Mouse (Mus musculus): ENCODE measurements at regions not wholly inside any gene's neighbourhood (a gene's known extent, or its start where the extent isn't known, plus 50 kb on each side); places are given as distances from the start of the nearest gene placed in this dataset.
"Not testable (repeated sequence)": the region's sequence is repeated elsewhere in the genome, so short reads cannot be mapped to it uniquely, and the experiment has no call there.

- not testable (repeated sequence) for H3K36me3 ChIP-seq (ENCODE audit: control insufficient read depth, insufficient read depth, low read length); H3K4me2 ChIP-seq (ENCODE audit: low read depth, low read length); H3K27ac ChIP-seq (ENCODE audit: low read depth, low read length); H3K4me1 ChIP-seq (ENCODE audit: control insufficient read depth, insufficient read depth, low read length); H3K27me3 ChIP-seq (ENCODE audit: control insufficient read depth, insufficient read depth, low read length); H3K4me3 ChIP-seq (ENCODE audit: low read depth, low read length); H3K9me3 ChIP-seq (ENCODE audit: control insufficient read depth, low read length); ATAC-seq (ENCODE audit: low read depth); H3K9ac ChIP-seq (replicated peaks; ENCODE audit: low read depth, low read length)
- 84% methylated on average over 4 of the region's 4 CpGs for WGBS
Observed at GRCm38 (mm10) chr1:102264457-102264856, 2491.9 kb downstream of the Cntnap5b start.

DNA sequence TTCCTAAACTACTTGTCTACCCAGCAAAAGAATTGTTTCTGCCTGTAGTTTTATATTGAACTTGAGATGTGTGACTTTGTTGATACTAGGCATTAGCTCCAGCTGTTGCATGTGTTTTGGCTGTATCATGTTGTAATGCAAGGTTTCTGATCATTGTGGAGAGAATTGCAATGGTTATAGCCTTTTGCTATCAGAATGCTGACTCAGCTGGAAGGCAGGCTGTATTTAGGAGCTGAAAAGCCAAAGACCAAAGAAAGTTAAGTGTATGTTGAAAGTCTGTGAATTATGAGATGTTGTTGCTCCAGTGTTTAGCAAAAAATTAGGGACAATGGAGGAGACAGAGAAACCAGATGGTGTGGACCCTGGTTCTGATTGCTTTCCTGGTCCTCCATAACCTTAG lies 2493.9 kb upstream of the Cdh20 start:
- H3K9ac ChIP-seq (replicated peaks; ENCODE audit: low read depth, low read length): no peak overlapping the region
- no peak for ATAC-seq (ENCODE audit: low read depth)
- no peaks in the 10 kb centered on the region for H3K4me1 ChIP-seq (ENCODE audit: control insufficient read depth, insufficient read depth, low read length)
- H3K36me3 ChIP-seq (ENCODE audit: control insufficient read depth, insufficient read depth, low read length): no peaks in the 10 kb centered on the region
- no peak overlapping the region for H3K4me3 ChIP-seq (ENCODE audit: low read depth, low read length)
- no peak overlapping the region for H3K27ac ChIP-seq (ENCODE audit: low read depth, low read length)
- no peak overlapping the region for H3K4me2 ChIP-seq (ENCODE audit: low read depth, low read length)
- H3K9me3 ChIP-seq (ENCODE audit: control insufficient read depth, low read length): no peaks in the 10 kb centered on the region
- no peaks in the 10 kb centered on the region for H3K27me3 ChIP-seq (ENCODE audit: control insufficient read depth, insufficient read depth, low read length)

GRCm38 (mm10) chr1:102288288-102288687 lies 2480.0 kb upstream of the Cdh20 start:
- Histone ChIP-seq H3K4me1 (ENCODE audit: control insufficient read depth, insufficient read depth, low read length) (no peaks in the 10 kb centered on the region), H3K36me3 (ENCODE audit: control insufficient read depth, insufficient read depth, low read length) (no peaks in the 10 kb centered on the region), H3K4me3 (ENCODE audit: low read depth, low read length) (no peak overlapping the region), H3K9me3 (ENCODE audit: control insufficient read depth, low read length) (no peaks in the 10 kb centered on the region), H3K4me2 (ENCODE audit: low read depth, low read length) (no peak overlapping the region), H3K27ac (ENCODE audit: low read depth, low read length) (no peak overlapping the region), H3K27me3 (ENCODE audit: control insufficient read depth, insufficient read depth, low read length) (no peaks in the 10 kb centered on the region), H3K9ac (replicated peaks; ENCODE audit: low read depth, low read length) (no peak overlapping the region)
- 26% methylated on average over 1 of the region's 1 CpGs for WGBS
- no peak for ATAC-seq (ENCODE audit: low read depth)

- no peak overlapping the region for H3K4me3 ChIP-seq (ENCODE audit: low read depth, low read length)
- H3K27ac ChIP-seq (ENCODE audit: low read depth, low read length): no peak overlapping the region
- H3K36me3 ChIP-seq (ENCODE audit: control insufficient read depth, insufficient read depth, low read length): no peaks in the 10 kb centered on the region
- no peaks in the 10 kb centered on the region for H3K27me3 ChIP-seq (ENCODE audit: control insufficient read depth, insufficient read depth, low read length)
- WGBS: 81% methylated on average over 1 of the region's 1 CpGs
- H3K9ac ChIP-seq (replicated peaks; ENCODE audit: low read depth, low read length): no peak overlapping the region
- no peak overlapping the region for H3K4me2 ChIP-seq (ENCODE audit: low read depth, low read length)
- H3K9me3 ChIP-seq (ENCODE audit: control insufficient read depth, low read length): no peaks in the 10 kb centered on the region
- ATAC-seq (ENCODE audit: low read depth): no peak
- no peaks in the 10 kb centered on the region for H3K4me1 ChIP-seq (ENCODE audit: control insufficient read depth, insufficient read depth, low read length)
Observed at GRCm38 (mm10) chr1:102303526-102303925, 2464.8 kb upstream of the Cdh20 start.

DNA sequence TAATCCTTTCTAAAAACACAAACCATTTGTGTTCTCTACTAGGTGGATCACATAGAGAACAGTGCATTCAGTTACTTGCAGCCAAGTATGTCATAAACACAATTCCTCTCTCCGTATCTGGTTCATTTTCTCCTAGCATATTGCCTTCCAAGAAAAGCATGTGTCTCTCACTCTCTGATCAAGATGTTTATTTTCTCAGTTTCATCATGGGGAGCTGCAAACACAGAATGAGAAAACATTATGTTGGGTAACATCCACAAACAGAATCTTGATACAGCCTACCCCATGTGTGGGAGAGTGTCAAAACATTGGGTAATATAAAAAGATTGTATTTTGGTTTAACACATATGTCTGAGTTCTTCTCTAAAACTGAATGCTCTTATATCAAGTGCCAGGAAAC lies 2415.2 kb upstream of the Cdh20 start:
- ATAC-seq (ENCODE audit: low read depth): no peak
- WGBS: 92% methylated on average over 1 of the region's 1 CpGs
- H3K36me3 ChIP-seq (ENCODE audit: control insufficient read depth, insufficient read depth, low read length): no peaks in the 10 kb centered on the region
- H3K9ac ChIP-seq (replicated peaks; ENCODE audit: low read depth, low read length): no peak overlapping the region
- H3K27ac ChIP-seq (ENCODE audit: low read depth, low read length): no peak overlapping the region
- no peaks in the 10 kb centered on the region for H3K9me3 ChIP-seq (ENCODE audit: control insufficient read depth, low read length)
- no peak overlapping the region for H3K4me2 ChIP-seq (ENCODE audit: low read depth, low read length)
- H3K27me3 ChIP-seq (ENCODE audit: control insufficient read depth, insufficient read depth, low read length): no peaks in the 10 kb centered on the region
- no peak overlapping the region for H3K4me3 ChIP-seq (ENCODE audit: low read depth, low read length)
- H3K4me1 ChIP-seq (ENCODE audit: control insufficient read depth, insufficient read depth, low read length): no peaks in the 10 kb centered on the region

- not testable (repeated sequence) for H3K4me2 ChIP-seq (ENCODE audit: low read depth, low read length); H3K9ac ChIP-seq (replicated peaks; ENCODE audit: low read depth, low read length); H3K36me3 ChIP-seq (ENCODE audit: control insufficient read depth, insufficient read depth, low read length); ATAC-seq (ENCODE audit: low read depth); H3K27ac ChIP-seq (ENCODE audit: low read depth, low read length); H3K4me1 ChIP-seq (ENCODE audit: control insufficient read depth, insufficient read depth, low read length); H3K9me3 ChIP-seq (ENCODE audit: control insufficient read depth, low read length); H3K27me3 ChIP-seq (ENCODE audit: control insufficient read depth, insufficient read depth, low read length); H3K4me3 ChIP-seq (ENCODE audit: low read depth, low read length)
- WGBS: 91% methylated on average over 8 of the region's 8 CpGs
Observed at GRCm38 (mm10) chr1:102357911-102358310, 2410.4 kb upstream of the Cdh20 start.

DNA sequence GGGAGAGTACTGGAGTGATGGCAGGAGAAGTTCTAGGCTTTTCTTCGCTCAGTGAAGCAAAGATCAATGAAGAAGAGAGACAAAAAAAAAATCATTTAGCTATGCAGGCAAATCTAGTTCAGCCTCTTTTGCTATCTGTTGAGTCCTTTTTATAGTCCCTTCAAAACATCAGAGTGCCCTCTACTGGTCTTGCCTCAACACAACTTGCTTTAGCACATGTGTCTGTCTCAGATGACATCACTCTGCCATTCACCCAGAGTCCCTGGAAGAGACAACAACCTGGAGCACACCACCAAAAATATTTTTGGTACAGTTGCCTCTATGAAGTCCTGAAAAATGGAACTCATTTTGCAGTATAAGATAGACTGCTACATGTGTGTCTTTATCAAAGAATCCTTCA lies 2389.7 kb upstream of the Cdh20 start:
- no peaks in the 10 kb centered on the region for H3K36me3 ChIP-seq (ENCODE audit: control insufficient read depth, insufficient read depth, low read length)
- H3K27ac ChIP-seq (ENCODE audit: low read depth, low read length): no peak overlapping the region
- WGBS: 78% methylated on average over 1 of the region's 1 CpGs
- no peak overlapping the region for H3K4me2 ChIP-seq (ENCODE audit: low read depth, low read length)
- ATAC-seq (ENCODE audit: low read depth): no peak
- H3K4me1 ChIP-seq (ENCODE audit: control insufficient read depth, insufficient read depth, low read length): no peaks in the 10 kb centered on the region
- no peaks in the 10 kb centered on the region for H3K27me3 ChIP-seq (ENCODE audit: control insufficient read depth, insufficient read depth, low read length)
- no peak overlapping the region for H3K4me3 ChIP-seq (ENCODE audit: low read depth, low read length)
- no peak overlapping the region for H3K9ac ChIP-seq (replicated peaks; ENCODE audit: low read depth, low read length)
- no peaks in the 10 kb centered on the region for H3K9me3 ChIP-seq (ENCODE audit: control insufficient read depth, low read length)
